Mouse (Mus musculus): Measurements from ENCODE around the gene BC048679.
"Not testable (repeated sequence)": the region's sequence is repeated elsewhere in the genome, so short reads cannot be mapped to it uniquely, and the experiment has no call there.

BC048679 gene

GRCm38 (mm10) chr7:81478261-81478660 lies 19.8 kb downstream of the BC048679 start:
- not testable (repeated sequence) for DNase-seq (ENCODE audit: low read depth, low spot score)

- no peak for DNase-seq (ENCODE audit: low read depth, low spot score)
These were observed 21.2 kb downstream of the BC048679 start for GRCm38 (mm10) chr7:81476833-81477232.

- DNase-seq (ENCODE audit: low read depth, low spot score): no peak
These were observed 22.9 kb downstream of the BC048679 start for GRCm38 (mm10) chr7:81475221-81475620.

GRCm38 (mm10) chr7:81464906-81465450 lies 33.1 kb downstream of the BC048679 start:
- no peak for DNase-seq (ENCODE audit: low read depth, low spot score)

- DNase-seq (ENCODE audit: low read depth, low spot score): peak; percentile 58
These were observed 34.0 kb downstream of the BC048679 start for GRCm38 (mm10) chr7:81464116-81464515.

GRCm38 (mm10) chr7:81462815-81463214 lies 35.3 kb downstream of the BC048679 start:
- DNase-seq (ENCODE audit: low read depth, low spot score): no peak

- peak; percentile 60 for DNase-seq (ENCODE audit: low read depth, low spot score)
These were observed 42.9 kb downstream of the BC048679 start, which contains the start of gene Cpeb1 for GRCm38 (mm10) chr7:81455155-81455651. Gene Cpeb1 (minus strand): TSS chr7:81455465.

- peak; percentile 32 for DNase-seq (ENCODE audit: low read depth, low spot score)
These were observed 43.6 kb downstream of the BC048679 start for GRCm38 (mm10) chr7:81454331-81455039.

- peak; percentile 45 for DNase-seq (ENCODE audit: low read depth, low spot score)
These were observed 44.4 kb downstream of the BC048679 start for GRCm38 (mm10) chr7:81453443-81454274.

GRCm38 (mm10) chr7:81452971-81453441 lies 45.1 kb downstream of the BC048679 start:
- peak; percentile 75 for DNase-seq (ENCODE audit: low read depth, low spot score)
